Mouse (Mus musculus): ENCODE measurements around the gene Pdik1l. TPM values are rescaled to one million over a fixed set of nuclear protein-coding genes. Genes with fewer than 3 reads are reported as not detected.

The Pdik1l gene
- polyA plus RNA-seq, 1 experiment = 3.4 TPM

DNA sequence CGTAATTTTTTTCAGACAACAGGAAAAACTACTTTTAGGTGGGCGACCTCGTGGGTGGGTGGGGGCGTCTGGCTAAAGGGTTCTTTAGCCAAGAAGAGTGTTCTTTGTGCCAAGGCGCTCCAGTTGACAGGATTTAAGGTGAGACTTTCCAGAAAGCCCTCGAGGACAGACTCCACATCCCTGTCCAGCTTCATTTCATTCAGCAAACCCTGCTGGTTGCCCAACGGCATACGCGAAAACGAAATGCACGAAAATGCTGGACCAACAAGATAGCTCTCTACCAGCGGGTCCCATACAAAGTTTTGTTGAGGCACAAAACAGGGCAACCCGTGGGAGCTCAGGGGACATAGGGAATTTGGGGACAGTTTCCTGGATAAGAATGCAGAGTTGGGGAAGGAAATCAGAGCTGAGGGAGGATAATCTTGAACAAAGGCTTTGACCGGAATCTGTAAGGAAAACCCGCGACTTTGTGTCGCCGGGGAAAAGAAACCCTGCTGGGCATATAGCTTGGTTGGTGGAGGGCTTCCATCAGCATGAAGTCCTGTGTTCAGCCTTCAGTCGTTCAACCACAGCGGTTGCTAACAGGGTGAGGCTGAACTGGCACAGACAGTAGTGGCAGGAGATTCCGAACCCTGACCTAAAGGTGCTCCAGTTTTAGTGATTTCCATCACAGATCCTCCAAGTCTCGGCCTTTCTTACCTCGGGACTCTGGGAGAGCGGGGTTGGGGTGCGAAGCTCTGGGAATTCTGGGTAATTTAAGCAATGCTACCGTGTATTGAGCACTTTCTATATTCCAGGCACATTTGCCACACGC lies 37.4 kb downstream of the Pdik1l start:
- no peaks in the 10 kb centered on the region for H3K36me3 ChIP-seq (ENCODE audit: control insufficient read depth, insufficient read depth, low read length)
- H3K27ac ChIP-seq (ENCODE audit: insufficient read depth, low read depth, low read length) = no peak overlapping the region
- peaks cover 6% of the 10 kb centered on the region for H3K27me3 ChIP-seq (replicated peaks; ENCODE audit: control insufficient read depth, insufficient read depth, low read length)
- H3K4me3 ChIP-seq (ENCODE audit: insufficient read depth, low read depth, low read length) = peak overlapping the region; percentile 25; the same call in 1 of the 2 replicates
- TF ChIP-seq CTCF (conservative IDR thresholded peaks at IDR 0.05; ENCODE audit: insufficient read depth, insufficient read length, low read depth, low read length) = no peak
- TF ChIP-seq POLR2A (IDR thresholded peaks at IDR 0.05; ENCODE audit: low read depth, low read length) = no peak
- 21% methylated on average over 27 of the region's 27 CpGs for WGBS
- H3K4me1 ChIP-seq (ENCODE audit: control insufficient read depth, insufficient read depth, low read length) = peaks cover 14% of the 10 kb centered on the region; the same call in 1 of the 2 replicates
- no peak for DNase-seq

GRCm38 (mm10) chr4:134249651-134250050 lies 38.0 kb downstream of the Pdik1l start:
- Histone ChIP-seq H3K36me3 (ENCODE audit: control insufficient read depth, insufficient read depth, low read length) (no peaks in the 10 kb centered on the region), H3K27me3 (replicated peaks; ENCODE audit: control insufficient read depth, insufficient read depth, low read length) (peaks cover 6% of the 10 kb centered on the region), H3K4me1 (ENCODE audit: control insufficient read depth, insufficient read depth, low read length) (peaks cover 11% of the 10 kb centered on the region; the same call in 1 of the 2 replicates), H3K27ac (ENCODE audit: insufficient read depth, low read depth, low read length) (no peak overlapping the region), H3K4me3 (ENCODE audit: insufficient read depth, low read depth, low read length) (peak overlapping the region; percentile 25)
- WGBS = 3% methylated on average over 30 of the region's 30 CpGs
- DNase-seq = peak; percentile 72
- no peak for TF ChIP-seq POLR2A (IDR thresholded peaks at IDR 0.05; ENCODE audit: low read depth, low read length)
- TF ChIP-seq CTCF (conservative IDR thresholded peaks at IDR 0.05; ENCODE audit: insufficient read depth, insufficient read length, low read depth, low read length) = peak; percentile 62

- H3K27ac ChIP-seq (ENCODE audit: insufficient read depth, low read depth, low read length) = no peak within 1 kb of the TSS
These were observed 40.9 kb downstream of the Pdik1l start, which contains the start of gene Gm30191 for GRCm38 (mm10) chr4:134246719-134247258. Gene Gm30191, plus strand, starts transcription at chr4:134246935.

GRCm38 (mm10) chr4:134246256-134246655 lies 41.4 kb downstream of the Pdik1l start:
- Histone ChIP-seq H3K4me3 (ENCODE audit: insufficient read depth, low read depth, low read length) (no peak overlapping the region), H3K27ac (ENCODE audit: insufficient read depth, low read depth, low read length) (no peak overlapping the region), H3K4me1 (ENCODE audit: control insufficient read depth, insufficient read depth, low read length) (peaks cover 8% of the 10 kb centered on the region; the same call in 1 of the 2 replicates), H3K27me3 (replicated peaks; ENCODE audit: control insufficient read depth, insufficient read depth, low read length) (peaks cover 3% of the 10 kb centered on the region; the same call in 1 of the 2 replicates), H3K36me3 (ENCODE audit: control insufficient read depth, insufficient read depth, low read length) (no peaks in the 10 kb centered on the region)
- WGBS = 26% methylated on average over 4 of the region's 4 CpGs
- TF ChIP-seq POLR2A (IDR thresholded peaks at IDR 0.05; ENCODE audit: low read depth, low read length) = no peak
- no peak for TF ChIP-seq CTCF (conservative IDR thresholded peaks at IDR 0.05; ENCODE audit: insufficient read depth, insufficient read length, low read depth, low read length)
- peak; percentile 63 for DNase-seq

More at GRCm38 (mm10) chr4:134246719-134247258, 40.9 kb downstream of the Pdik1l start, which contains the start of gene Gm30191:
- TF ChIP-seq POLR2A (IDR thresholded peaks at IDR 0.05; ENCODE audit: low read depth, low read length) (no peak), CTCF (conservative IDR thresholded peaks at IDR 0.05; ENCODE audit: insufficient read depth, insufficient read length, low read depth, low read length) (no peak)
- peak; percentile 64 for DNase-seq
- H3K27me3 ChIP-seq (replicated peaks; ENCODE audit: control insufficient read depth, insufficient read depth, low read length) = peaks cover 4% of the 10 kb centered on the region; the same call in 1 of the 2 replicates
- peaks cover 9% of the 10 kb centered on the region; the same call in 1 of the 2 replicates for H3K4me1 ChIP-seq (ENCODE audit: control insufficient read depth, insufficient read depth, low read length)
- H3K4me3 ChIP-seq (ENCODE audit: insufficient read depth, low read depth, low read length) = no peak within 1 kb of the TSS
- WGBS = 61% methylated on average over 7 of the region's 7 CpGs
- H3K36me3 ChIP-seq (ENCODE audit: control insufficient read depth, insufficient read depth, low read length) = no peaks in the 10 kb centered on the region

DNA sequence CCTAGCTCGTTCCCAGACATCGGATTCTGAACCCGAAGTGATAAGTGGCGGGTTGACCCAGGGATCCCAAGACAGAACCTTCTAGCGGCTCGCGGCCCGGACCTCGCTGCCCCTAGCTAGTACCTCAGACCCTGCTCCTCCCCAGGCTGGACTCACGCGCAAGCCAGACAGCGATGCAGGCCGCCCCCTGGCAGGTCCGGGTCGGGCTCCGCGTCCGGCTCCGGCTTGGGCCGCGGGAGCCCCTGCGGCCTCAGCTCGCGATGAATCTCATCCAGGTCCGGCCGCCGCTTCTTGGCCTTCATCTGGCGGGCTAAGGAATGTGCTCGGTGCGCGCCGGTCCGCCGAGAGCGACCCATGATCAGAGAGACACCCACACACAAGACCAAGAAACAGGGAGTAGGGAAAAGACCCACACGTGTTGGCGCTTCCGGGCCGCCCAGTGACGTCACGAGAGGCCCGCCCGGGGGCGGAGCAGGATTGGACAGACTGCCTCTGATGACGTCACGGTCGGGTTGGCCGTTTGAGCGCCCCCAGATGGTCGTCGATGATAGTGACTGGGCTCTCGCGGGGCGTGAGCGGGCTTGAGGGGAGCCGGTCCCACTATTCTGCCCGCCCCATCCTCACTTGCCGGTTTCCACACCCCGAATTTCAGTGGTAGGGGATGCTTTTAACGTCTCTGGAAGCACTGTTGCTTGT lies 42.4 kb downstream of the Pdik1l start, which contains the start of gene Zfp593:
Gene Zfp593, minus strand, starts transcription at position 445 of the 696 bp plus-strand sequence.
- H3K27me3 ChIP-seq (replicated peaks; ENCODE audit: control insufficient read depth, insufficient read depth, low read length) = no peaks in the 10 kb centered on the region
- TF ChIP-seq CTCF (conservative IDR thresholded peaks at IDR 0.05; ENCODE audit: insufficient read depth, insufficient read length, low read depth, low read length) = peak; percentile 75
- TF ChIP-seq POLR2A (IDR thresholded peaks at IDR 0.05; ENCODE audit: low read depth, low read length) = no peak
- peak; percentile 96 for DNase-seq
- peaks cover 4% of the 10 kb centered on the region; the same call in 1 of the 2 replicates for H3K4me1 ChIP-seq (ENCODE audit: control insufficient read depth, insufficient read depth, low read length)
- no peak within 1 kb of the TSS for H3K27ac ChIP-seq (ENCODE audit: insufficient read depth, low read depth, low read length)
- under 1% methylated on average over 60 of the region's 60 CpGs for WGBS
- no peaks in the 10 kb centered on the region for H3K36me3 ChIP-seq (ENCODE audit: control insufficient read depth, insufficient read depth, low read length)
- peak within 1 kb of the TSS; percentile 94 for H3K4me3 ChIP-seq (ENCODE audit: insufficient read depth, low read depth, low read length)

DNA sequence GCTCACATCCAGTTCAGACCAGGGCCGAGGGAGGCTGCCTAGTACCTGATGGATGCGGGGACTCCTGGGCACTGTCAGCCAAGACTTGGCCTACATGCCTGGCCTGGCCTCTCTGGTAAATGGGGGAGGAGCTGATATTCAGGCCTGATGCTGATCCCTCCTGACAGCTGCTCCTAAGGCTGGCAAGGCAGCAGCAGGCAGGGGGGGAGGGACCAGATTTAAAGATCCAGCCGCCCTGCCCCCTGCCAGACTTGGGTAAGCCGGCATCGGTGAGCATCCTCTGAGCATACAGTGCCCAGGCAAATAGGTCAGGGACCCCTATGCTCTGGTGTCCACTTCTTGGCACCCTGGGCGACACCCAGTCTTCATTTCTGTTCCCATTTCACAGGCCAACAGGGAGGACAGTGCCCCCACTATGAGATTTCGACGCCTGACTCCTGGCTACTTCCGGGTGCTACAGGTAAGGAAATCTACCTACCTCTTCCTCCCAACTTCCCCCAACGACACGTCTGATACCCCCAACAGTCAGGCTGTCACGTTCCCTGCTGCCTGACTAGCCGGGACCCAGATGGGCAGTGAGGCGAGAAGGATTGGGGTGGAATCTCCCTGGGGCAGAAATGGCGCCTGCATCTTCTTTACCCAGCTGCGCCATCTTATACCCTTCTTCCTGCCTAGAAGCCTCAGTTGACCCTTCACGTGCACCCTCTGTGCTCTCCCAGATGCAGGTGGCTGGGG lies 44.0 kb downstream of the Pdik1l start, which contains the start of gene E130218I03Rik:
Gene E130218I03Rik, plus strand, starts transcription at position 147 of the 735 bp plus-strand sequence.
- Histone ChIP-seq H3K4me1 (ENCODE audit: control insufficient read depth, insufficient read depth, low read length) (peaks cover 6% of the 10 kb centered on the region; the same call in 1 of the 2 replicates), H3K36me3 (ENCODE audit: control insufficient read depth, insufficient read depth, low read length) (no peaks in the 10 kb centered on the region), H3K4me3 (ENCODE audit: insufficient read depth, low read depth, low read length) (no peak within 1 kb of the TSS), H3K27me3 (replicated peaks; ENCODE audit: control insufficient read depth, insufficient read depth, low read length) (no peaks in the 10 kb centered on the region), H3K27ac (ENCODE audit: insufficient read depth, low read depth, low read length) (no peak within 1 kb of the TSS)
- no peak for DNase-seq
- 93% methylated on average over 17 of the region's 17 CpGs for WGBS
- TF ChIP-seq POLR2A (IDR thresholded peaks at IDR 0.05; ENCODE audit: low read depth, low read length) = no peak
- TF ChIP-seq CTCF (conservative IDR thresholded peaks at IDR 0.05; ENCODE audit: insufficient read depth, insufficient read length, low read depth, low read length) = no peak
